Mouse (Mus musculus) neural tube, embryonic 10.5 days (tissue): Measurements from ENCODE around the gene Zranb3.
"Not testable (repeated sequence)": the region's sequence is repeated elsewhere in the genome, so short reads cannot be mapped to it uniquely, and the experiment has no call there.

Source experiments
- DNase-seq: peaks from one replicate; pipeline ENCODE4 v3.0.0-alpha.2; 2017; ENCODE audit warnings: low spot score; ENCODE audit errors: extremely low spot score

Zranb3 gene

DNA sequence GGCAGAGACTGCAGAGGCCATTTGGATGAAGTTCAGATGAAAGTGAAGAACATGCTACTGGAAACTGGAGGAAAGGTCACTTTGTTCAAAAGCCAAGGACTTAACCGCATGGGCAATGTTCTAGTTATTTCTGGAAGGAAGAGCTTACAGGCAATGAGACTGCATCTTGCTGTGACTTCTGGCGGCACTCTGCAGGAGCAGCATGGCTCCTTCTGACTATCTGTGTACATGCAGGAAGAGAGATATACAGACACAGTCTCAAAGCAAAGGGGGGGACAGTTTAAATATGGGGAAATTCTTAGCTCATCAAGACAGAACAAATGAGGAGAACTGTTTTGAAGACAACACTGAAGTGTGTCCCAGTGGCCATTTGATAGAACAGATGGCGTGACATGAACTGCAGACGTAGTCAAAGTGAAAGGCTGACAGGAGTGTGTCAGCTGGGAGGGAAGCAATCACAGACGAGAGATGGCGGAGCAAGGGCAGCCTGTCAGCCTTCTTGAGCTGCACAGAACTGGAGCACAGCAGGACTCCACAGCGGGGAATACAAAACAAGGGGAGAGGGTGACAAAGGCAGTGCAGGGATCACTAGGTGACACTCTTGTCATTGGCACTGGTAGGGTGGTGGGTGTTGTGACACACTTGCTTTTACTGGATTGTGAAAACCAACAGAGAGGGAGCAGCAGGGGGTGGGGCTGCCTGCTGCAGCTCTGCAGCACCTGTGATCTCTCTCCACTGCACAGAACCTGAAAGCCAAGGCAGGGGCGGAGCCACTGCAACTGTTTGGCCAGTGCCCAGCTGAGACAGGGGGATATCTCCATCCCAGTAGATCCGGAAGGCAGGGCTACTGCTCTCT, 112.7 kb downstream of the Zranb3 start:
- no peak for DNase-seq

DNA sequence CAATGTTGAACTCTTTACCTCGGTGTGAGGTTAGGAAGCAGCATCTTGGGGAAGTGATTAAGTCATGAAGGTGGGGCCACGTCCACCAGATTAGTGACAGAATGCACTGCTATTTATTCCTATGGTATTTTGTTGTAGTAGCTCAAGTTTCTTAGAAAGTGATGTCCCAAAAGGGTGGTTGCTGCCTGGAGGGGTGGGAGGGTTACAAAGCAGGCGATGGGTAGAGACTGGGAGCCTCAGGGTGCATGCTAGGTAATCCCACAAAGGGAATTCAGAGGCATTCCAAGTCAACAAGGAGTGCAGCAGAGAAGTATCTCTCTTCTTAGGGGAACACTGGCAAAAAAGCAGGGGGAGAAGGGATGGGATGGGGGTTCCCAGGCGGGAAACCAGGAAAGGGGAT, 113.5 kb downstream of the Zranb3 start:
- no peak for DNase-seq

- no peak for DNase-seq
These were observed 114.6 kb downstream of the Zranb3 start for GRCm38 (mm10) chr1:127988246-127988645.

GRCm38 (mm10) chr1:127985391-127985790, 117.5 kb downstream of the Zranb3 start:
- DNase-seq: no peak

DNA sequence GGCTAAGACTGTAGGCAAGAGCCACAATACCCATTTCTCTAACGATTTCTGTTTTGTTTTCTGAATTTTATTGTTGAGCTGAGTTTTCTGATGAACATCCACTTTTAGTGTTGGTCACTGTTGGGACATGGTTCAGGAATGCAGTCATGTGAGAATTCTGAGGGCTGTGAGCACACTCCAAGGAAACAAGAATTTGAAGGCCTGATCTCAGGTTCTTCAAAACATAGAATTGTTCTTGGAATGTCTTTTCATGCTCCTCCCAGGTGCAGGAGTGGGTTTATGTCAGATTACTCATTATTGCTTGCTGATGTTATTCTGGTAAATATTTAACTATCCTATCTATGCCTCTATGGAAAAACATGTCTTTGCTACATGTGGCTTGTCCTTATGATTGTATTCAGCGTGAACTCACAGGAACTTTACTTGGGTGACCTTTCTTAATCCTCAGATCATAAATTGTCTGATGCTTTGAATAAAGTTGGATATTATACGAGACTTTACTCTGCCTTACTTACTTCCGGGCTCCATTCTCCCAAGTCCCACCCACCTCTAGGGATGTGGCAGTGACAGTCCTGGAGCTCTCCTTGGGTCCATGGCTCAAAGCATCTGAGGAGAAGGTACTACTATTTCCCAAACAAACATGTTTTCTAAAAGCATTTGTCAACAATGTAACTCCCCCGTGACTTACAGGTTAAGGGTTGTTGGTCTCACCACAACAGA, 119.4 kb downstream of the Zranb3 start:
- DNase-seq: no peak

- no peak for DNase-seq
These were observed 120.6 kb downstream of the Zranb3 start for GRCm38 (mm10) chr1:127982268-127982667.

GRCm38 (mm10) chr1:127980911-127981559, 121.8 kb downstream of the Zranb3 start:
- no peak for DNase-seq

DNA sequence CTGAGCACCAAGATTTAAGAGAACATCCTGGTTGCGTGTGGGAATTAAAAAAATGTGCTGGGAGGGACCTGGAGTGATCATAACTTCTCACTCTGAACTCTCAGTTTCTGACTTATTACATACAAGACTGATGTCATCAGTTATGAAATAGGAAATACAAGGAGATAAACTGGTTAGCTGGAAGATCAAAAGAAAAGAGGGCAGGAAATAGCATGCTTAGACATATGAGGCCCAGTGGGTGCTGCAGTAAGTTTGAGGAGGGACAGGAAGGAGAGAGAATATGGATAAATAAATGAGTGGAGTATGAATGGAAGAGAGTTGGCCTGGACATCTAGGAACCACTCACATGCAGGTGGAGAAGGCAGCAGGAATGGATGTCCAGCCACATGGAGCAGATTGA, 124.7 kb downstream of the Zranb3 start:
- DNase-seq: no peak

GRCm38 (mm10) chr1:127976106-127976505, 126.7 kb downstream of the Zranb3 start:
- no peak for DNase-seq

GRCm38 (mm10) chr1:127975676-127976075, 127.2 kb downstream of the Zranb3 start:
- DNase-seq: no peak

DNA sequence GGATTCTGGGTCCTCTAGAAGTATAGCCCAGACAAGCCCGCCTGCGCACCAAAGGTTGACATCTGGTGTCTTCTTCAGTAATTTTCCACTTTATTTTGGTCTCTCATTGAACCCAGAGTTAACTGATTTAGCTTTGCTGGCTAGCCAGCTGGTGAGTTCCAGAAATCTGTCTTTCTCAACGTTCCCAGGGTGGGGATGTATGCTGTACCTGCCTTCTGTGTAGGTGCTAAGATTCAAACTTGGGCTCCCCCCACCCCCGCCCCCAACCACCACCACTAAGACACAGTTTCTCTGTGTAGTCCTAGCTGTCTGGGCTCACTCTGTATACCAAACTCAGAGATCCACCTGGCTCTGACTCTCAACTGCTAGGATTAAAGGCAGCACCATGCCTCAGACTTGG, 128.8 kb downstream of the Zranb3 start:
- no peak for DNase-seq

DNA sequence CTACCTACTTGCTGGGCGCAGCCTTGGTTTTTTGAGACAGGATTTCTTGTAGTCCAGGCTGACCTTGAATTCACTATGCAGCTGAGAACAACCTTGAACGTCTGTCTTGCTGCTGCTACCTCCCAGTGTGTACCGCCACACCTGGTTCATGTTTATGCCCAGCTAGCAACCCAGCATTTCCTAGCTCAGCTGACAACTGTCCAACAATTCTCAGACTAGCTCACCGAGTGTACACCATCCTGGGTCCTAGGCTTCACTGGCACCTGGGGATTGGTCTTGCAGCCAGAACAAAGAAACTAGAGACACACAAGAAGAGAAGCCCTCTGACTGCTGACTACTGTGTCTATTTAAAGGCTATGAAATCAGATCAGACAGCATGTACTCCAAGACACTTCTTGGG, 132.0 kb downstream of the Zranb3 start:
- DNase-seq: no peak

GRCm38 (mm10) chr1:127963326-127963725, 139.5 kb downstream of the Zranb3 start:
- DNase-seq: no peak

DNA sequence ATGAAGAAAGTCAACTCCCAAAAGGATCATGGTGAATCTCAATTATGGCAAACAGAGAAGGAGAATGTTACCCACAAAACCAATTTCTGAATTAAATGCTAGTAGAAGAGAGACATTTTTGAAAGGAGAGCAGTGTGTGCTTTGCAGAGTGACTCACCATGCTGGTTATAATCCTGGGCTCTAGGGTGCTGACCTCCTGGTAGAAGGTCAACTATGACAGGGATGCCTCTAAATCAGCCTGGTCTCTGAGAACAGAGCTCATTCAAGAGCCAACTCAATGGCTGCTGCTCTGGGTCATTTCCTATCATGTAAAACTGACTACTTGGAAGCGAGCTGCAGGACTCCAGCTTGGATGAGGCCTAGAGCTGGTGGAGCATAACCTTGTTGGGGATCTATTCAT, 141.7 kb downstream of the Zranb3 start:
- no peak for DNase-seq

GRCm38 (mm10) chr1:127959312-127959718, 143.5 kb downstream of the Zranb3 start:
- no peak for DNase-seq

DNA sequence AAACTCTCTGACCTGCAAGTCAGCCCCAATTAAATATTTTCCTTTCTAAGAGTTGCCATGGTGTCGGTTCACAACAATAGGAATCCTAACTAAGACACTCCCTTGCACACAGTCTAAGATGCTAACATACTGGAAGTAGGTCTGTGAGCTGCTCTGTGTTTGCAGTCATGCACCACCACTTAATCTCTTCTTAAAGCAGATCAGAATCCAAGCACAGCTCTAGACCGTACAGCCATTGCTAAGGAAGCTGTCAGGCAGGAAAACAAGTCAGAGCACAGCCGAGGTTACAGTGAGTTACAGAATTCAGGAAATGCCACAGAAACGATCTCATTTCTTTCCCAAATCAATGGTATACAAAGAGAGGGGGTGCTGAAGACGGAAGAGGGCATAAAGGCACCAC, 144.0 kb downstream of the Zranb3 start:
- no peak for DNase-seq

- no peak for DNase-seq
These were observed 146.3 kb downstream of the Zranb3 start for GRCm38 (mm10) chr1:127956524-127956923.

DNA sequence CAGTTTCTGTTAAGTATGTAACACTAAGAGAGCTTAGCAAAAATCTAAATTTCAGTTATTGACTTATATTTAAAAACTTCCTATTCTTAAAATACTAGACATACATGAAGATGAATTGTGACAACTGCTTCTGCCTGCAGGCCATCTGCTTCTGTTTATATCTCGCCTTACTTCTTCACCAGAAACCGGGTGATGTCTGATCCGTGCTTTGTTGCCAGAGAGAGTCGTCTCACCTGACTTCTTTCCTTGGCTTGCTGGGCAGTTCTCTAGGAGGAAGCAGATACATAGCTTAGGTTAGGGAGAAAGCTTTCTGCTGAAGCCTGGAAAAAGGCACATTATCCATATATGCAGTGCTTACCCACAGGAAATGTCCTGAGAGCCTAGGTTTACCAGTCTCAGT, 148.0 kb downstream of the Zranb3 start:
- DNase-seq: no peak

DNA sequence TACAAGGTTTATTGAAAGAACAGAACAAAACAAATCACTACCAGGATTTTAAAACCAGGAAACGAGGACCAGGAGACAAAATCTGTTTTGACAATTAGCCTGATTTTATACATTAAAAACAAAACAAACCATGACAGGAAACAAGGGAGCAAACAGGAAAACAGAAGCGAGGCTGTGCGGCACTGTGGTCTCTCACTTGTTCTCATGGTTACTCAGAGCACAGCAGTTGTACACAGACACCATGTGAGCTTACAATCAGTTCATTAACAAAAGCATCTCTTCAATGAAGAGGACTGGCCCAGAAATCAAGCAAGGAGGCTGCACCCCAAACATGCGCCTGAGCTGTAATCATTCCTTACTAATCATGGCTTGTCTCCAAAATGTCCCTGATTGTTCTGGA, 148.6 kb downstream of the Zranb3 start:
- not testable (repeated sequence) for DNase-seq

DNA sequence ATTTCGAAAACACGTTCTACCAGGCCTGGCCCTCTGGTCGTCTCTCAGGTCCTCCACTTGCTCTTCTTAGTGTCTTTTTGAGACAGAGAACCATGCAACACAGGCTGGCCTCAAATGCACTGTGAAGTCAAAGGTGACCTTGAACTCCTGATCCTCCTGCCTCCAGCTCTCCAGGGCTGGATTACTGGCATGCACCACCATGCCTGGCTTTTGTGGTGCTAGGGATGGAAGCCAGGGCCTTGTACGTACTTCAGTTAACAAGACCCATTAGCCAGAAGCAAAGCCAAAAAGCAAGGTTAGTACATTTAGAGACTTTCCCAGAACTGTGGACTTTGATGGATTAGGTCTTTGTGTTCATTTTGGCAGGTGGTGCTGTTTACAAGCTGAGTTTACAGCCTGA, 150.6 kb downstream of the Zranb3 start:
- no peak for DNase-seq

DNA sequence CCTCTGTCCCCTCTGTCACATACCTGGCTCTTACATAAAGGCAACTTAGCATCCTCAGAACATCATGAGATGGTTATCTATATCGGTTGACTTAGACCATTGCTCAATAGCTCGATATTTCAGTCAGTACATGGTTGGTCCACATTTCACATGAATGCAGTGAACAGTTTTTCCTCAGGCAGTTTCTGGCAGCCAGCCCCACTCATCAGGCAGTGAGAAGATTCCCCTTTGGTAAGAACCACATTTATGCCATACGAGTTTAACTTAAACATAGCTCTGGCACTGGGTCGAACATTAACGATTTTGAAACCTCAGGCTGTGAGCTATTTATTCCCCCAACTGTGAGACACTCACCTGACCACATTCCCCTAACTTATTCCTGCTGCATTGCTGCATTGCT, 154.1 kb downstream of the Zranb3 start:
- no peak for DNase-seq

GRCm38 (mm10) chr1:127946615-127947249, 156.1 kb downstream of the Zranb3 start:
- no peak for DNase-seq
